Mouse (Mus musculus) gastrocnemius, adult 2 months (tissue): ENCODE measurements around the gene Abcg5. TPM values are rescaled to one million over a fixed set of nuclear protein-coding genes. Genes with fewer than 3 reads are reported as not detected.
A peak's percentile ranks its signal among the peaks of the same experiment; 100 is the strongest.

ENCODE experiments used
- DNase-seq: peaks from one replicate; pipeline ENCODE4 v3.0.0; 2022
- H3K27ac ChIP-seq: fragments of 200-600 bp; 2 replicates; pipeline ENCODE4 v1.8.1; 2022; ENCODE audit warnings: mild to moderate bottlenecking
- H3K4me3 ChIP-seq: fragments of 200-600 bp; 2 replicates; pipeline ENCODE4 v1.8.1; 2022; ENCODE audit warnings: mild to moderate bottlenecking, moderate library complexity
- CTCF ChIP-seq: fragments of 200-600 bp; IDR thresholded peaks from 2 replicates; pipeline ENCODE4 v1.8.1; 2022; ENCODE audit warnings: antibody characterized with exemption, mild to moderate bottlenecking, moderate library complexity
- intact Hi-C: fragments of 180-260 bp; cut with DNase I; formaldehyde crosslinking; loops from one replicate; pipeline ENCODE4 v1.15.1; 2025
- total RNA-seq, 2 experiments: library from RNA; stranded (reverse); gene quantifications; 2 replicates each; pipeline ENCODE4 v1.2.3; 2021

The Abcg5 gene
- total RNA-seq, 2 experiments from 2014 or later: not detected

DNA sequence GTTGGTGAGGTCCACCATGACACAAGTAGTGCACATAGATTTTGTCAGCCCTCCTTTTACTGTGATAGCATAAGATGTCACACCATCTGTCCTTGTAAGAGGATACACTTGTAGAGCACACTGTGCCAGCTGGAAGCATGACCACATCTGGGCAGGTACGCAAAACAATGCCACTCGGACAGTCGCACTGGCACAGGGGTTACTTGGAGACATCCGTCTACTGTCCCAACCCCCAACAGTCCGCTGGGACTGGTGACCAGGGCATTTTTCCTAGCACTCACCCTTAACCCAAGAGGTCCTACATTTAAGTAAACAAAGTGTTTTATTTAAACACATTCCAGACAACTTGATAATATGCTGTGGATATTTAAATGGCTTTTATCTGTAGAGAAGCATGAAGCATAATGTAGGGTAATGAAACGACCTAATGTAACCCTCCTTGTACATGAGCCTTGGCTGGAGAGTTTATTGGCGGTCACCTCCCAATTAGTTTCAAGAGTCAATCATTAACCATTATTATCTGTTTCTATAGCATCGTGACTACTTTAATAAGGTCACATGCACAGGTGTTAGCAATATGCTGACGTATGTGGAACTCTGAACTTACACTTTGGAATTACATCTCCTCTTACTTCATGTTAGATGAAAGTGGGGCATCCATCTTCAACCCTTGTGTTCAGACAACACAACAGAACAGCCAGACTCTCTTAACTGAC is 32.4 kb downstream of the Abcg5 start:
- H3K27ac ChIP-seq: no peak overlapping the region
- intact Hi-C loops: no loop called here
- DNase-seq: no peak
- H3K4me3 ChIP-seq: no peak overlapping the region
- no peak for TF ChIP-seq CTCF

DNA sequence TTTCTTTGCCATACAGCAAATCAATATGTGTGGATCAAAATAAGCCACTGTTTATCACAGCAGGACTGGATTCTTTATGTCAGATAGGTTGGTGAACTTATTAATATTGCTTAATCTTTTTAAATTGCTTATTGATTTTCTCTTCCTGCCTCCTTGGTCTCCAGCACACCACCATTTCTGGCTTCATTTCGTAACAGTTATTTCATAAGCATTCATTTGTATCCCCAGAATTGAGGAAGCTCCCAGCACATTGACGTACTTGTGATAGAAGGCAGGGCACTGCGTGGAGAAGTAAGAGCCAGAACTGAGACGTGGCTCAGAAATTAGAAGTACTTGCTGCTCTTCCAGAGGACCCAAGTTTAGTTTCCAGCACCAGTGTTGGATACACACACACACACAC is 35.2 kb downstream of the Abcg5 start:
- no peak for TF ChIP-seq CTCF
- intact Hi-C loops: no loop called here
- DNase-seq: no peak
- no peak overlapping the region for H3K4me3 ChIP-seq
- H3K27ac ChIP-seq: no peak overlapping the region

- intact Hi-C loops: no loop called here
- no peak for DNase-seq
- H3K27ac ChIP-seq: no peak overlapping the region
- H3K4me3 ChIP-seq: no peak overlapping the region
- TF ChIP-seq CTCF: no peak
Measured at GRCm38 (mm10) chr17:84646477-84646876, 36.3 kb downstream of the Abcg5 start.

GRCm38 (mm10) chr17:84645894-84646293 is 36.9 kb downstream of the Abcg5 start:
- intact Hi-C loops: no loop called here
- no peak for TF ChIP-seq CTCF
- H3K27ac ChIP-seq: no peak overlapping the region
- no peak for DNase-seq
- no peak overlapping the region for H3K4me3 ChIP-seq

- Histone ChIP-seq H3K4me3 (no peak overlapping the region), H3K27ac (no peak overlapping the region)
- intact Hi-C loops: no loop called here
- DNase-seq: no peak
- TF ChIP-seq CTCF: no peak
Measured at GRCm38 (mm10) chr17:84645119-84645518, 37.7 kb downstream of the Abcg5 start.

- Histone ChIP-seq H3K27ac (no peak overlapping the region), H3K4me3 (no peak overlapping the region)
- no peak for TF ChIP-seq CTCF
- intact Hi-C loops: no loop called here
- no peak for DNase-seq
Measured at GRCm38 (mm10) chr17:84644292-84645050, 38.3 kb downstream of the Abcg5 start.

- no peak for DNase-seq
- TF ChIP-seq CTCF: no peak
- intact Hi-C loops: no loop called here
- no peak overlapping the region for H3K27ac ChIP-seq
- H3K4me3 ChIP-seq: no peak overlapping the region
Measured at GRCm38 (mm10) chr17:84642324-84642723, 40.5 kb downstream of the Abcg5 start.

- intact Hi-C loops: no loop called here
Measured at GRCm38 (mm10) chr17:84641893-84642292, 40.9 kb downstream of the Abcg5 start.

GRCm38 (mm10) chr17:84639796-84640378 is 42.9 kb downstream of the Abcg5 start:
- intact Hi-C loops: no loop called here
- no peak overlapping the region for H3K4me3 ChIP-seq

More at GRCm38 (mm10) chr17:84641893-84642292, 40.9 kb downstream of the Abcg5 start:
- peak; percentile 68 for TF ChIP-seq CTCF
- peak; percentile 40 for DNase-seq
- Histone ChIP-seq H3K27ac (no peak overlapping the region), H3K4me3 (no peak overlapping the region)

DNA sequence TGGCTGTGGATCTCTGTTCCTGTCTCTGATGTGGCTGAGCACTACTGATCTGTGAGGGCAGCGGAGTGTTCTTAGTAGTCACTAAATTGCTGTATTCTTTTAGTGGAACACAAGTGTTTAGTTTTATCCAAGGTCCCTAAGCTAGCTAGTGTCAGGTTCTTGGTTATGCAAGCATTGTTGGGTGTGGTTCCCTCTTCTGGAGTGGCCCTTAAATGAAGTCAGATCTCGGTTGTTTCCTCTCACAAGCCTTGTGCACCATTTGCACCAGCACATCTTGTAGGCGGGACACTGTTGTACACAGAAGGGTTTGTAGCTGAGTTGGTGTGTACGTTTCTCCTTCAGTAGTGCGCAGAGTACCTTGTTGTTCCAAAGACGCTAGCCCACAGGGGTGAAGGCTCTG is 44.8 kb downstream of the Abcg5 start:
- intact Hi-C loops: no loop called here
- Histone ChIP-seq H3K4me3 (no peak overlapping the region), H3K27ac (no peak overlapping the region)
- no peak for DNase-seq
- TF ChIP-seq CTCF: no peak

More at GRCm38 (mm10) chr17:84639796-84640378, 42.9 kb downstream of the Abcg5 start:
- H3K27ac ChIP-seq: no peak overlapping the region
- no peak for TF ChIP-seq CTCF
- no peak for DNase-seq

- no peak for DNase-seq
- intact Hi-C loops: no loop called here
- no peak for TF ChIP-seq CTCF
- H3K4me3 ChIP-seq: no peak overlapping the region
- H3K27ac ChIP-seq: no peak overlapping the region
Measured at GRCm38 (mm10) chr17:84636328-84636727, 46.5 kb downstream of the Abcg5 start.

DNA sequence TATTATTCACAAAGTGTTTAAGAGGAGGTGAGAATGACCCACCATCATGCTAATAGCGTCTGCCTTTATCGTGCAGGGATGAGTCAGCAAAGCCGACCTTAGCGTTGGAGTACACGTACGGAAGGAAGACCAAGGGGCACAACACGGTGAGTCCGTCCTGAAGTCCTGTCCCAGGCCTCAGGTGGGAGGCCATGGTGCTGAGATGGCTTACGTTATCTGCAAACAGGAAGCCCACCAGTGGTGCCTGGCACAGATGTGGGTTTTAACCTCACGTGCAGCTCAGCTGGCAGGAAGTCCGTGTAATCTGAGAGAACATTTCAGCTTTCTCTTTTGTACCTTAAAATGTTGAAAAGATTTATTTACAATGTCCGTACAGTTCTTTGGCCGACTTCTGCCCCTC is 49.4 kb downstream of the Abcg5 start:
- intact Hi-C loops: no loop called here
- no peak overlapping the region for H3K4me3 ChIP-seq
- TF ChIP-seq CTCF: no peak
- no peak for DNase-seq
- H3K27ac ChIP-seq: no peak overlapping the region

DNA sequence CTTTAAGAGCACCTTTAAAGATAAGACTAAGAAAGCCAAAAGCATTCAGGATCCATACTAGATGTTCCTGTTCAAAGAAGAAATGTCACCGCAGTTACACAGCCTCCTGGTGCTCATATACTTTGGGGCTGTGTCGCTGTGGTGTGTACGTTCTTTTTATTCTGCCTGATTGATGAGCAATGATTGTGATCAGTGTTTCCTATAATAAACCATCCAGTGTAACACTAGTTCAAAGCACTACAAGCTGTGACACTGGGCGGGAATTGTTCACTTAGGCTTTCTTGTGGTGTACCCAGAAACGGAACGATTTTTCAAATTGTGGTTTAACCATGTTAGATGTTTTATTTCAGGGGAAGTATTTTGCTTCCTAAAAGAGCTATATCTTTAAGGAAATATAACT is 51.0 kb downstream of the Abcg5 start:
- intact Hi-C loops: no loop called here

More for the DNA sequence above, 51.0 kb downstream of the Abcg5 start:
- Histone ChIP-seq H3K4me3 (no peak overlapping the region), H3K27ac (no peak overlapping the region)
- DNase-seq: no peak
- no peak for TF ChIP-seq CTCF
